Mouse (Mus musculus): ENCODE data around the gene Tagap. TPM values are rescaled to one million over a fixed set of nuclear protein-coding genes. Genes with fewer than 3 reads are reported as not detected.

Tagap gene
- polyA plus RNA-seq, 1 experiment from 2014 or later, result 0.53 TPM

- DNase-seq (ENCODE audit: low spot score) (no peak), ATAC-seq (replicated peaks; ENCODE audit: low FRiP score) (no peak)
- Histone ChIP-seq H3K36me3 (ENCODE audit: control insufficient read depth, insufficient read depth, low read length) (no peaks in the 10 kb centered on the region), H3K27me3 (replicated peaks; ENCODE audit: control insufficient read depth, insufficient read depth, low read length) (no peaks in the 10 kb centered on the region), H3K4me1 (replicated peaks; ENCODE audit: control insufficient read depth, insufficient read depth, low read length) (no peaks in the 10 kb centered on the region), H3K4me2 (no peak overlapping the region), H3K4me3 (ENCODE audit: low read depth, low read length) (no peak overlapping the region), H3K9ac (ENCODE audit: low read depth, low read length) (no peak overlapping the region), H3K9me3 (ENCODE audit: control insufficient read depth, low read length) (no peaks in the 10 kb centered on the region), H3K27ac (ENCODE audit: low read depth, low read length) (no peak overlapping the region)
- WGBS, result 78% methylated on average over 2 of the region's 2 CpGs
These were observed 24.3 kb upstream of the Tagap start for GRCm38 (mm10) chr17:7901536-7901935.

DNA sequence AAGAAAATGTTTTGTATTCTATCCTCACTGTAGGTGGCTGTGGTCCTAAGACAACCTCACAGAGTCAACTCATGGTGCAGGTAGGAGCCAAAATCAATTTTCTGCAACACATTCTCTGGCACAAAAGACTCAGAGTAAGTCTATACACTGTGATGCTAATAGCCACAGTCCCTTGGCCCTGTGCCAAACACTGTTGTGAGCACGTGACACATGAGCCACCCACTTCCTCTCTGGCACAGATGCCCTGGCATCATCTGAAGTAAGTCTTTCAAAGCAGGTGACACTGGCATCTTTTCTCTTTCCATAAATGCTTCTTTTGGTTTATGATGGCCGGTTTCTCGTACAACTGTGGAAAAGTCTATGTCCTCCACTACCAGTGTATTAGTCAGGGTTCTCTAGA lies 23.4 kb upstream of the Tagap start:
- Histone ChIP-seq H3K27ac (ENCODE audit: low read depth, low read length) (no peak overlapping the region), H3K4me1 (replicated peaks; ENCODE audit: control insufficient read depth, insufficient read depth, low read length) (no peaks in the 10 kb centered on the region), H3K9ac (ENCODE audit: low read depth, low read length) (no peak overlapping the region), H3K9me3 (ENCODE audit: control insufficient read depth, low read length) (no peaks in the 10 kb centered on the region), H3K27me3 (replicated peaks; ENCODE audit: control insufficient read depth, insufficient read depth, low read length) (no peaks in the 10 kb centered on the region), H3K36me3 (ENCODE audit: control insufficient read depth, insufficient read depth, low read length) (no peaks in the 10 kb centered on the region), H3K4me3 (ENCODE audit: low read depth, low read length) (no peak overlapping the region), H3K4me2 (no peak overlapping the region)
- ATAC-seq (replicated peaks; ENCODE audit: low FRiP score) (no peak), DNase-seq (ENCODE audit: low spot score) (no peak)
- 77% methylated on average over 3 of the region's 3 CpGs for WGBS

GRCm38 (mm10) chr17:7904992-7905391 lies 20.8 kb upstream of the Tagap start:
- 29% methylated on average over 2 of the region's 2 CpGs for WGBS
- no peak overlapping the region for H3K9ac ChIP-seq (ENCODE audit: low read depth, low read length)
- no peaks in the 10 kb centered on the region for H3K4me1 ChIP-seq (replicated peaks; ENCODE audit: control insufficient read depth, insufficient read depth, low read length)
- no peaks in the 10 kb centered on the region for H3K27me3 ChIP-seq (replicated peaks; ENCODE audit: control insufficient read depth, insufficient read depth, low read length)
- H3K9me3 ChIP-seq (ENCODE audit: control insufficient read depth, low read length), result no peaks in the 10 kb centered on the region
- DNase-seq (ENCODE audit: low spot score), result no peak
- H3K27ac ChIP-seq (ENCODE audit: low read depth, low read length), result no peak overlapping the region
- ATAC-seq (replicated peaks; ENCODE audit: low FRiP score), result no peak
- no peaks in the 10 kb centered on the region for H3K36me3 ChIP-seq (ENCODE audit: control insufficient read depth, insufficient read depth, low read length)
- H3K4me3 ChIP-seq (ENCODE audit: low read depth, low read length), result no peak overlapping the region
- no peak overlapping the region for H3K4me2 ChIP-seq

DNA sequence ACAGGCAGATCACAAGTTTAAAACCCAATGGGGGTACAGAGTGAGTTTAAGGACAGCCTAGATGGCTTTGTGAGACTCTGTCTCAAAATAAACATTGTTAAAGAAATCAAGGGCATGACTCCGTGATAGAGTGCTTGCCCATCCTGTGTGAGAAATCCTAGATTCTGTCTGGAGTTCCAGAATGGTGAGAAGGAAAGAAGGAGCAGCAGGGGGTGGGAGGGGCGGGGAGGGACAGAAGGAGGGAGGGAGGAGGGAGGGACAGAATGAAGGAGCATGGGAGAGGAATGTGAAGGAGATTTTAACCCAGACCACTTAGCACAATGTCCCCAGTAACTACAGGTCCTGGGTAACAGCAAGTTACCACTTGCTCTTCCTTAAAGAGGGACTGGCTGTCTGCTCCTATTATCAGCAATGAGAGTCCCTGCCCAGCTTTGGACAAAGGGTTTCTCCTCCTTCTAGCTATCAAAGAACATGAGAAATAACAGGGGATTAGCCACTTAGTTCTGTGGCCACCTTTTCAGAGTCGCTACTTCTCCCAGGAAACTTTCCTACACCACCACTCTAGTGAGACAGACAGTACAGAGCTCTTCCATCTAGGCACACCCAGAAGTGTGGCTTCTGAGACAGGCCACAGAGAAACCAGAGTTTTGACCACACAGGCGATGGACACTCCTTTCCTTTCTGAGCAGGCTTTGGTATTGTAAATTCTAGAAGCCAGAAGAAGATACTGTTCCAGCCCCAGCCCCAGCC lies 19.7 kb upstream of the Tagap start:
- no peak overlapping the region for H3K4me2 ChIP-seq
- H3K27me3 ChIP-seq (replicated peaks; ENCODE audit: control insufficient read depth, insufficient read depth, low read length), result no peaks in the 10 kb centered on the region
- no peaks in the 10 kb centered on the region for H3K9me3 ChIP-seq (ENCODE audit: control insufficient read depth, low read length)
- no peak overlapping the region for H3K4me3 ChIP-seq (ENCODE audit: low read depth, low read length)
- no peak overlapping the region for H3K27ac ChIP-seq (ENCODE audit: low read depth, low read length)
- no peak overlapping the region for H3K9ac ChIP-seq (ENCODE audit: low read depth, low read length)
- ATAC-seq (replicated peaks; ENCODE audit: low FRiP score) (no peak), DNase-seq (ENCODE audit: low spot score) (no peak)
- H3K4me1 ChIP-seq (replicated peaks; ENCODE audit: control insufficient read depth, insufficient read depth, low read length), result no peaks in the 10 kb centered on the region
- H3K36me3 ChIP-seq (ENCODE audit: control insufficient read depth, insufficient read depth, low read length), result no peaks in the 10 kb centered on the region
- 36% methylated on average over 4 of the region's 4 CpGs for WGBS

GRCm38 (mm10) chr17:7914596-7915227 lies 11.1 kb upstream of the Tagap start:
- DNase-seq (ENCODE audit: low spot score) (no peak), ATAC-seq (replicated peaks; ENCODE audit: low FRiP score) (no peak)
- no peaks in the 10 kb centered on the region for H3K4me1 ChIP-seq (replicated peaks; ENCODE audit: control insufficient read depth, insufficient read depth, low read length)
- H3K9me3 ChIP-seq (ENCODE audit: control insufficient read depth, low read length), result no peaks in the 10 kb centered on the region
- 54% methylated on average over 2 of the region's 2 CpGs for WGBS
- no peaks in the 10 kb centered on the region for H3K36me3 ChIP-seq (ENCODE audit: control insufficient read depth, insufficient read depth, low read length)
- H3K27me3 ChIP-seq (replicated peaks; ENCODE audit: control insufficient read depth, insufficient read depth, low read length), result no peaks in the 10 kb centered on the region
- H3K4me3 ChIP-seq (ENCODE audit: low read depth, low read length), result no peak overlapping the region
- H3K27ac ChIP-seq (ENCODE audit: low read depth, low read length), result no peak overlapping the region
- no peak overlapping the region for H3K4me2 ChIP-seq
- H3K9ac ChIP-seq (ENCODE audit: low read depth, low read length), result no peak overlapping the region

DNA sequence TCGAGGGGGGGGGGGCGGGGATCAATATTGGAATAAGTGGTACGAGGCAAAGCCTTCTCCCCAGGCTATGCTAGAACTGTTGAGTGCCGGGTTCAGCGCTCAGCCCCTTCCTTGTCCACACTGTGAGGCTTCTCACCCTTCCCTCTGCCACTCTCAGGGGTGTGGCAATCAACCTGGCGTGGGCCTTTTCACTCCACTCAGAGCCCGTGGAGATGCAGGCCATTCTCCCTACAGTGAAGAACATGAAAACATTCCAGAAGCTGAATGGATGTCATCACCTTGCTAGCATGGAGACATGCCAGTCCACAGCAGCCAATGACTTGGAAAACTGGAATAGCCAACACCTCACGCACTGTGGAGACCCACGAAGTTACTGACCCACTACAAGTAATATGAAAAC lies 10.0 kb upstream of the Tagap start:
- Histone ChIP-seq H3K4me1 (replicated peaks; ENCODE audit: control insufficient read depth, insufficient read depth, low read length) (no peaks in the 10 kb centered on the region), H3K27ac (ENCODE audit: low read depth, low read length) (no peak overlapping the region), H3K9ac (ENCODE audit: low read depth, low read length) (no peak overlapping the region), H3K9me3 (ENCODE audit: control insufficient read depth, low read length) (no peaks in the 10 kb centered on the region), H3K27me3 (replicated peaks; ENCODE audit: control insufficient read depth, insufficient read depth, low read length) (no peaks in the 10 kb centered on the region), H3K4me2 (no peak overlapping the region), H3K4me3 (ENCODE audit: low read depth, low read length) (no peak overlapping the region), H3K36me3 (ENCODE audit: control insufficient read depth, insufficient read depth, low read length) (no peaks in the 10 kb centered on the region)
- DNase-seq (ENCODE audit: low spot score) (no peak), ATAC-seq (replicated peaks; ENCODE audit: low FRiP score) (no peak)
- WGBS, result 77% methylated on average over 9 of the region's 9 CpGs

DNA sequence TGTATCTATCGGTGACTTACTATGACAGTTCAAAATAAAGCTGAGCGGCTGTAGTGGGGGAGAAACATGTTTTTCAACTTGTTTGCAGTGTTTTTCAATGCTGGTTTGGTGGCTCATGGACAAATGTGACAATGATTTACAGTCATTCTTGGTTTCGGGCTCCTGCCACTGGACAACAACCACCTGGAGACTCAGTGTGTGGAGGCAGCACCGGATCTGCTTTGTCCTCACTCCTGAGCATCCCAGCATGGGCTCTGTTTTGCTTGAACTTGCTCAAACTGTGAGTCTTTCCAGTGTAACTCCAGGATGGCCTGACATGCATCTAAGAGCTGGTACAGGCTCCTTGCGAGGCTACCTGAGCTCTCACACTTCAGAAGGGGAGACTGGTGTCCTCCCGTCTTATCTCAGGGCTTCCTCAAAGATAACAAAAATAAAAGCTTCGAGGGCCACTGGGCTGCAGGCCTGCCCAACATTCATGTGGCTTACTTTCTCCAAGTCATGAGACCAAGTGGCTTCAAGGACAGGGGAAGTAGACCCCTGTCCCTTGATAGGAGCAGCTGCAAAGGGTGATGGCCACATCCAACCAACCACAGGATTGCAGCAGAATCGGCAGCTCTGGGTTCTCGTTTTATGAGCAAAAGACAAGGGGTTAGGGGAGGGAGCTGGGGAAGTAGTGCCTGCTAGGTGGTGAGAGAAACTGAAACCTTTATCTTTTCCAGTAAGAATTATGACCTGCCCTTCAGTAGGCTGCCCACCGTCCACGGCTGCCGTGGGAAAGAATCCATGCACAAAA lies 8.8 kb upstream of the Tagap start:
- ATAC-seq (replicated peaks; ENCODE audit: low FRiP score) (no peak), DNase-seq (ENCODE audit: low spot score) (no peak)
- Histone ChIP-seq H3K27ac (ENCODE audit: low read depth, low read length) (no peak overlapping the region), H3K27me3 (replicated peaks; ENCODE audit: control insufficient read depth, insufficient read depth, low read length) (no peaks in the 10 kb centered on the region), H3K9ac (ENCODE audit: low read depth, low read length) (no peak overlapping the region), H3K4me1 (replicated peaks; ENCODE audit: control insufficient read depth, insufficient read depth, low read length) (no peaks in the 10 kb centered on the region), H3K9me3 (ENCODE audit: control insufficient read depth, low read length) (no peaks in the 10 kb centered on the region), H3K4me3 (ENCODE audit: low read depth, low read length) (no peak overlapping the region), H3K36me3 (ENCODE audit: control insufficient read depth, insufficient read depth, low read length) (no peaks in the 10 kb centered on the region), H3K4me2 (no peak overlapping the region)
- 47% methylated on average over 12 of the region's 12 CpGs for WGBS

- no peak overlapping the region for H3K4me3 ChIP-seq (ENCODE audit: low read depth, low read length)
- no peak overlapping the region for H3K27ac ChIP-seq (ENCODE audit: low read depth, low read length)
- no peaks in the 10 kb centered on the region for H3K27me3 ChIP-seq (replicated peaks; ENCODE audit: control insufficient read depth, insufficient read depth, low read length)
- no peak for DNase-seq (ENCODE audit: low spot score)
- no peaks in the 10 kb centered on the region for H3K9me3 ChIP-seq (ENCODE audit: control insufficient read depth, low read length)
- no peaks in the 10 kb centered on the region for H3K36me3 ChIP-seq (ENCODE audit: control insufficient read depth, insufficient read depth, low read length)
- H3K9ac ChIP-seq (ENCODE audit: low read depth, low read length), result no peak overlapping the region
- no peak for ATAC-seq (replicated peaks; ENCODE audit: low FRiP score)
- no peak overlapping the region for H3K4me2 ChIP-seq
- 85% methylated on average over 2 of the region's 2 CpGs for WGBS
- H3K4me1 ChIP-seq (replicated peaks; ENCODE audit: control insufficient read depth, insufficient read depth, low read length), result no peaks in the 10 kb centered on the region
These were observed 7.4 kb upstream of the Tagap start for GRCm38 (mm10) chr17:7918355-7918754.
